Mouse (Mus musculus) spleen, adult 12 weeks (tissue): ENCODE measurements around the gene Prkd1.

Experiments used
- DNase-seq: peaks from one replicate; pipeline ENCODE4 v3.0.0; 2022; ENCODE audit warnings: low spot score

The Prkd1 gene

DNA sequence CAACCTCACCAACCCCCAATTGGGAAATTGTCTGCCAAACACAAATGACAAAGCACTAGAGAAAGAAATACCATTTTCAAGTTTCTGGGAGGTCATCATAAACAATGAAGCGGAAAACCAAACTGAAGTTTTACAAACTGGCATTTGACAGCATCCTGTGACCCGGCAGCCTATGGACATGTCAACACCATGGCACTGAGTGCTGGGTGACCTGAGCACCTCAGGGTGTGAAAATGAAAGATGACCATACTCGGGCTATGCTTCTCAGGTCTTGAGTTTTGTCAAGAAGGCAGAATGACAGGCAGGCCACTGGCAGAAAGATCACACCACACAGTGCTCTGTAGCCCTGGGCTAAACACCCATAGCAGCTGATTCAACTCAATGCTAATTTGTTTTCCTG is 94.7 kb downstream of the Prkd1 start:
- no peak for DNase-seq

DNA sequence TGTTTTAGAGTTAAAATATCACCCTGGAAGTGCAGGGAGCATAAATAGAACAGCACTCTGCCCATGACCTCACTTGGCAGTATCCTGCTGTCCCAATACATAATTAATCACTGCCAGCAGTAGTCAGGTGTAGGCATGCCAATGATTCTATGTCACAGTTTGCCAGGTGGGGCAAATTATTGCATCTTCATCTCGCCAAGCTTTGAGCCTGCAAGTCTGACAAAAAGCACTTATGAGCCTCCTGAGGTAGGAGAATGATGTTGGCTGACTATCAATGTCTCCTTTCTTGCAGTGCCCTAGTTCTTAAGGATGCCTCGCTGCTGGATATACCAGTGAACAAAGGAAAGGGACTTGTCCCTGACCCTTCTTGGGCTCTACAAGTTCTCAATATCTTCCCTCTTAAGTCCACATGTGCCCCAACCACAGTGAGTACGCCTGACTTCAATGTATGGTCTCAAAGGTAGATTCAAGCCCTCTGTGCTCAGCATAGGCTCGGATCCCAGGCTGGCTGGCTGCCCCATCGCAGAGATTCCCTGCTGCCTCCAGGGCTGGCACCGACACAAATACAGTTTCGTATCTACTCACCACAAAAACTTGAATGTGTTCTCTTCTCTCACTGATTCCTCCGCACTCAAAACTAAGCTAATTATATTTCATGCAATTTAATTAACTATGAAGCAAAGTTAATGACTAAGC is 98.9 kb downstream of the Prkd1 start:
- no peak for DNase-seq

GRCm38 (mm10) chr12:50546394-50546793 is 102.5 kb downstream of the Prkd1 start:
- no peak for DNase-seq

DNA sequence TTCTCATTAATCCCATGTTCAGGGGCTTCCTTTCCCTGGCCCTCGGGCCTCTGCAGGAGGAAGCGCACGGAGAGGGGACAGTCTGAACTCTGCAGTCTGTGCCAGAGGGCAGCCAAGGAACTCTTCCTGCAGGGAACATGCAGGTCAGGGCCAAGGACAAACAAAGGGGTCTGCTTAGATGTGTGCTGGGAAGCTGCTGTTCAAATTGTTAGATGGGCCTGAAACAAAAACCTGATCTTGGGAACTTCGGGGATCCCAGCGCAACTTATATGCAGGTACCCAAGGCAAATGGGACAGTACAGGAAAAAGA is 103.3 kb downstream of the Prkd1 start:
- DNase-seq = no peak

DNA sequence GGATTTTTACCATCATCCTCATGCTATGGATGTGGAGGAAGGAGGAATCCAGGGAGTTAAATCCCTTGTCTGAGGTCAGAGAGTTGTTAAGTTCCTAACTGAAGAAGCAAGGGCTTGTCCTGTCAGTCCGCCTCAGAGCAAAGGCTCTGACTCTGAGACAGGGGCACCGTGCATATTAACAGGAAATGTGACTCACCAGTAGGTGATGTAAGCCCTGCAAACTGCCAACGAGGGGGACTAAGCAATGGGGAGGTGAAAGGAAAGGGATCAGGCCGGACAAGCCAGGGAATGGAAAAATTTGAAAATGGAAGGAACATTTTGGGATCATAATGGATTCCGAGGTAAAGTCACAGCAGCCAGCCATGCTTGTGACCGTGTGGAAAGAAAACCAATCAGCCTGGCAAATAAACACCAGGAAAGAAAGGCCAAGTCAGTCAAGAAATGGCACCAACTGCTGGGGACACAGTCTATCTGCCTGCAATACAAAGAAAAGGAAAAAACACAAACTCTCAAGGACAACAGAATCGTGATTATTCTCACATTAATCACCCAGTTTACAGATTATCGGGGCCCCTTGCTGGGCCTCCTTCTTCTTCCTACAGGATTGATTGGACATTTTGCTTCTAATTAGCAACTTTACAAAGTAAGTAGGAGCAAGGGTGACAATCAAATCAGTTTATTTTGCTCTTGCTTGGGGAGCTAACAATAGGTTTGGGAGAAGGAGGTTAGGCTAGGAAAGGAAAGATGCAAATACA is 103.9 kb downstream of the Prkd1 start:
- no peak for DNase-seq

DNA sequence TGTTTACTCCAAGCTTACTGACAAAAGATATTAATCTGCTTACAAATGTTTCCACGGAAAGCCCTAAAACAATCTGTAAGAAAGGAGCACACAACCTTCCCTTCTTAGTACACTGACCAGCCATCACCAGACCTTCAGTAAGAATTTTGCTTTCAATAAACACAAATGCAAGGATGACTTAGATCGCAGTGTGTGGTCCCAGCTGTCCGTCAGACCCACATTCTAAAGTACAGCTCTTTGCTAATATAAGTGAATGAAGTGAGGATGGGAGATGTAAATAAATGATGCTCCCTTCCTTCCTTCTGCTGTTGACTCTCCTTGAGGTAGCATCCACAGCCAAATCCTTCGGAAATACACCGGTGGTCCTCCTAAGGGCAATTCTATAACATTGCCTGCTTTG is 108.1 kb downstream of the Prkd1 start:
- no peak for DNase-seq

GRCm38 (mm10) chr12:50538296-50538965 is 110.5 kb downstream of the Prkd1 start:
- no peak for DNase-seq

DNA sequence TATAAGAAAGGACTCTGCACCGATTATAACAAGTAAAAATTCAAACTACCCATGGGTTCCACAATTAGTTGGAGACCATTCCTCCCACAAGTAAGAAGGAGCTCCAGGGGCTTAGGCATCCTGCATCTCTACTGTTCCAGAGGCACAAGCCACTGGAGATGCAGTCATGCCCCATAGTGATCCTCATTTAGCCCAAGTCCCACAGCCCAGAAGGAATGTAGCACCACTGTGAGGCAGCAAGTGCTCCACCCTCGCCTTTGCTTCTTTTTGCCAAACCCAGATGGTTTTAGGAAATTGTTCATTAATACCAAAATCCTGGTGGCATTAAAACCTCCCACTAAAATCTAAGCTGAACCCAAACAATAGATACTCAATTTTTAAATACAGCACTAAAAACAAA is 111.1 kb downstream of the Prkd1 start:
- no peak for DNase-seq

DNA sequence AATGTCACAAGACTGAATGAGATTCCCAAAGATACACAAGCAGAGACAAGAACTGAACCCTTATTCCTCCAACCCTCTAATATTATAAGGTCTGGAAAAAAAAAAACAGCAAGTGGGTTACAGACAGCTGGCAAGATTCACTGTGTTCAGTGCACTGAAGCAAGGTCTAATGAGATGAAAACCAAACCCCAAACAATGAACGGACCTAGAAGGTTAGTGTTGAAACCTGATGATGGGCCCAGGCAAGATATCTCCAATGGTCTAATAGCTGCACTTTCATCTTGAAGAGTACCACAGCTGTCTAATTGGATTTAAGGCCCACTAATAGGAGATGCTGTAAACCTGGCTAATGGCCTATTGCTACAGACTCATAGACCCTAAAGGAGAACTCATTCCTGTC is 111.9 kb downstream of the Prkd1 start:
- DNase-seq = no peak

DNA sequence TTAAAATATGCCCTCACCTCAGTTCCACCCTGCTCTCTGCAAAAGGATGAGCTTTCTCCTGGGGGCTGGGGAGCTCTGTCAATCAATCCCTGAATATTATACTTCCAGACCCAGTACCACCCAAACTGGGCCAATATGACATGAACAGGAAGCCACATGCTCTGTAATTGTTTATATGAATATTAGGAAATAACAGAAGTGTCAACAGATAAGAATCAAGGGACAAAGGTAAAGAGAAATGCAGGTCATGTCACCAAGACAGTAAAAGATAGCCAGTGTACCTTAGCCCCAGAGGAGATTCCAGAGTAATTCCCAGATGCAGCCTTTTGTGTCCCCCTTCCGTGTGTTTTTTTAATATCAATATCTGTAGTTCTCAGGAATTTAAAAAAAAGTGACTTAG is 120.3 kb downstream of the Prkd1 start:
- DNase-seq = no peak

- DNase-seq = no peak
These were observed 124.8 kb downstream of the Prkd1 start for GRCm38 (mm10) chr12:50524061-50524460.

GRCm38 (mm10) chr12:50514526-50514925 is 134.4 kb downstream of the Prkd1 start:
- no peak for DNase-seq

GRCm38 (mm10) chr12:50511486-50512225 is 137.2 kb downstream of the Prkd1 start:
- no peak for DNase-seq

- DNase-seq = no peak
These were observed 140.1 kb downstream of the Prkd1 start for GRCm38 (mm10) chr12:50508762-50509161.

GRCm38 (mm10) chr12:50499796-50500504 is 148.9 kb downstream of the Prkd1 start:
- DNase-seq = no peak

DNA sequence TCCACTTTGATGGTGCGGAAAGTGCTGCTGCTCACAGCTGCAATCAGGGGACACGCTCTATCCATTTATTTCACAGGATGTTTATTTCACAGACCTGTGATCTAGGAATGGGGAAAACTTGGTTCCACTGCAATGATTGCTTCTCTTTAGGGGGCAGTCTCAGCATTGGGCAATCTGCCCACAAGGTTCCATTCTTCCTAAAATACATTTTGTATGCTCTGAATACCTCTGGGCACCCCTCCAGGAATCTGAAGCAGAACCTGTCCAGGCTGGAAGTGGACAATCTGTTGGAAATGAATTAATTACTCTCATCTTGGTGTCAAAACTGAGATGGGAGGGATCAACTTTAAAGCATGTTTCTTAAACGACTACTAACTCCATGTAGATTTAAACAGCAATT is 152.9 kb downstream of the Prkd1 start:
- DNase-seq = no peak

GRCm38 (mm10) chr12:50479784-50480183 is 169.1 kb downstream of the Prkd1 start:
- no peak for DNase-seq

DNA sequence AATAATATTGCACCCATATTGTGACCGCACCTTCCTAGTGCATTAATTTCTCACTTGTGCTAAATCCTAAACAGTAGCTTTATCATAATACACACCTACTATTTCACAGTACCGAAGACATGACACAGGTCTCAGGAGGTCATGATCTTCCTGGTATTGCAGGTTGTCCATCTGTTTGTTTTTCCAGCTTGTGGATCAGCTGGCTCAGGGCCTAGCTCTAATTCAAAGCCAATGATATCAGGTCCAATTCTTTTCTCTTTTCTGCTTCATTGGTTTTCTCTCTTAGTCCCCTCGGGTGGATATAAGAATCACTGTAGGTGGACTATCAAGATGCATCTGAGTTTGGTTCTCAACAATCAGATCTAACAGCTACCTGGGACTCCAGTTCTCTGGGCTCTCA is 191.7 kb downstream of the Prkd1 start:
- no peak for DNase-seq

DNA sequence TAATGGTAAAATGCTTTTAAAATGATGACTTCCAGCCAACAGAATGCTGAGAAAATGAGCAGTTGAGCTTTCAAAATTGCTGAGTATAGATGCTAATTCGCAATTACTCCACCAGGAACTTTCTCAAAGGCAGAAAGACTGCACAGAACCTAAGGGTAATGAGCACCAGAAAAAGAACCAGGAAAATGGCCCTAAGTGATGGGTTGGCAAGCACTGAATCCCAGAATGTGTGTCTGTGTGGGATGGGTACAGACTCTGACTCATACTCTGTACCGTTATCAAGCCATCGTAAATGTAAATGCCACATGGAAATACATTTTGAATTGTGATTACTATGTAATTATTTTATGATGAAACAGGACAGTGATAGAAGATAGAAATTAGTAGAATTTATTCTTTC is 197.1 kb downstream of the Prkd1 start:
- no peak for DNase-seq

- no peak for DNase-seq
These were observed 212.2 kb downstream of the Prkd1 start for GRCm38 (mm10) chr12:50436660-50437059.

GRCm38 (mm10) chr12:50430129-50430703 is 218.7 kb downstream of the Prkd1 start:
- no peak for DNase-seq

- DNase-seq = no peak
These were observed 296.5 kb downstream of the Prkd1 start for GRCm38 (mm10) chr12:50352404-50352803.
